Mouse (Mus musculus): ENCODE measurements around the gene Slc15a5.

DNA sequence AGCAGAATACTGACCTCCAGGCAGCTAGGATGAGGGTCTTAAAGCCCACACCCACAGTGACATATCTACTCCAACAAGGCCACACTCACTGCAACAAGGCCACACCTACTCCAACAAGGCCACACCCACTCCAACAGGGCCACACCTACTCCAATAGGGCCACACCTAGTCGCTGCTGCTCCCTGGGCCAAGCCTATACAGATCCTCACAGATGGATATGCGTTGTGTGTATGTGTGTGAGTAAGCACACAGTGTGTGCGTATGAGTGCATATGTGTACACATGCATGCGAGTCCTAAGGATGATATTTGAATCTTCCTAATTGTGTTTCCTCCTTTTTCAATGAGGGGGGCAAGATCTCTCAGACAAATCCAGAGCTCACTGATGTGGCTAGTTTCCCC is 22.1 kb upstream of the Slc15a5 start:
- no peak for TF ChIP-seq CTCF (IDR thresholded peaks at IDR 0.05; ENCODE audit: low read depth)
- no peak for TF ChIP-seq EP300 (optimal IDR thresholded peaks at IDR 0.05)

Data from stomach, postnatal 0 days (tissue).